Mouse (Mus musculus) MEL-GATA-1-ER (cell line): ENCODE measurements around the gene Rmi2.

Experiments used
- DNase-seq: peaks from one replicate; pipeline ENCODE4 v3.0.0-alpha.2; 2012; ENCODE audit warnings: low read depth; ENCODE audit errors: extremely low read depth

Gene Rmi2

GRCm38 (mm10) chr16:10865592-10865987, 30.7 kb downstream of the Rmi2 start:
- no peak for DNase-seq

DNA sequence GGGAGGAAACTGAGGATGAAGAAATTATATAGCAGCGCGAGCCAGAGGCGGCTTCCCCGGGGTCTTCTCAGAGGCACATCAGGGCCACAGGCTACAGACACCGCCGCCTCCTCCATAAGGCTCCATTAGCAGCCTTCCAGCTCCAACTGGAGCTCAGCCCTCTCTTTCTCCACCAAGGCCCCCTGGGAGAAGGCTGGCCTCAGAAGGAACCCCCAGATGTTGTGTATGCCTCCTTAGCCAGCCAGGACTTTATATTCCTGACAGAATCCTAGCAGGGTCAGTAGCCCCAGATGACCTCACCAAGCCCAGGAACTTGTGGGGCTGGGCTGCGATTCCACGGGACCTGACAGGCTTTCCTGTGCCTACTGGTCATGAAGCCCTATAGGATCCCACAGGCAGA, 32.0 kb downstream of the Rmi2 start:
- DNase-seq = no peak

- no peak for DNase-seq
Measured at GRCm38 (mm10) chr16:10867501-10867900, 32.6 kb downstream of the Rmi2 start.

- peak; percentile 14 for DNase-seq
Measured at GRCm38 (mm10) chr16:10867904-10868440, 33.1 kb downstream of the Rmi2 start.

DNA sequence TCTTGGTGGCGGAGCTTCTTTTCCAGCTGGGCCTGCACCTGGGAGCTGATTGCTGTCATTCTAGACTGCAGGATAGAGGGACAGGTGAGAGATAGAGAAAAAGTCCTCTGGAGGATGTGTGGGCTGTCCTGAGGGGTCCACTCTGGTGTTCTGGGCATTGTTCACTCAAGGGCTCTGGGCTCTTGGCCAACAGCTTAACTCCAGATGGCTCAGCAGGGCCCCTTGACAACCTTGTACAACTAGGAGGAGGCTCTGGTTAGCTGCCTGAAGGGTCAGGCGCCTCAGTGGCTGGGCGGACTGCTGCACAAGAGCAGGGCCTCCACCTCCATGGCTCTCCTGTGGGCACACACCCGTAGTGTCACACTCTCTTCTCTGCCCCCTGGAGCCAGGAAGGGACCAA, 36.1 kb downstream of the Rmi2 start:
- DNase-seq = no peak

DNA sequence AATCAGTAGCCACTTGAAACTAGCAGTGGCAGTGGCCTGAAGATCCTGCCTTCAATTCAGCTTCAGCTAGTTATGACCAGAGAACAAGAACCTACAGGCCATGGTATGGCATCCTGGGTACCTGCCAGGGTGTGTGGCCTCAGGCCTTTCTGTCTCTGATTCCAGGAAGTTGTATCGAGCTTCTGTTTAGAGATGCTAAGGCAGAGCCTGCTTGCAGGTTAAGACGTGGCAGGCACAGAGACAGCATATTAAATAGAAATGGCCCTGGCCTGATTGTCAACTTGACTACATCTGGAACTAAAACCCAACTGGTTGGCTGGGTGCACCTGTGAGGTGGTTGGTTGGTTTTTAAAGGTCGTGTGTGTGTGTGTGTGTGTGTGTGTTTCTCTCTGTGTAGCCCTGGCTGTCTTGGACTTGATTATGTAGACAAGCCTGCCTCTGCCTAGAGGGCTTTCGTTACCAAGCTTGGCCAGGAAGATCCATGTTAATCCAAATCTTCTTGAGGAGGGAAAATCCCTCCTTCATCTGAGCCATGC, 38.0 kb downstream of the Rmi2 start:
- DNase-seq = no peak

GRCm38 (mm10) chr16:10873654-10874053, 38.8 kb downstream of the Rmi2 start:
- peak; percentile 47 for DNase-seq

DNA sequence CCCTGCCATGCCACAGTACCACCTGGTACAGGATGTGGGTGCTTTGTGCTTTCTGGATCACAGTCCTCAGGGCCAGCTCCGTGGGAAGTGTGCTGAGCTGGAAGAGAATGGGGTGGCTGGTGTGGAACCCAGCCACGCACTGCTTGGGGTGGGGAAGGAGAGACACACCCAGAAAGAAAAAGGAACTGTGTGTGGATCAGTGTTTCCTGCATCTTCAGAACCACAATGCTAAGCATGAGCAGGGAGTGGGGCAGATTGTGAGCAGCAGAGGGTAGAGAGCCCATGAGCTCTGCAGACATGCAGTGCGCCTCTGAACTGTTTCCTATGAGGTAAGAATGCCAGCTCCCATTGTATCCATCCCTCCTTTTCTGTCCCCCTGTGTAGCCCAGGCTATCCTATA, 43.4 kb downstream of the Rmi2 start:
- no peak for DNase-seq

GRCm38 (mm10) chr16:10879467-10879866, 44.6 kb downstream of the Rmi2 start:
- peak; percentile 17 for DNase-seq

DNA sequence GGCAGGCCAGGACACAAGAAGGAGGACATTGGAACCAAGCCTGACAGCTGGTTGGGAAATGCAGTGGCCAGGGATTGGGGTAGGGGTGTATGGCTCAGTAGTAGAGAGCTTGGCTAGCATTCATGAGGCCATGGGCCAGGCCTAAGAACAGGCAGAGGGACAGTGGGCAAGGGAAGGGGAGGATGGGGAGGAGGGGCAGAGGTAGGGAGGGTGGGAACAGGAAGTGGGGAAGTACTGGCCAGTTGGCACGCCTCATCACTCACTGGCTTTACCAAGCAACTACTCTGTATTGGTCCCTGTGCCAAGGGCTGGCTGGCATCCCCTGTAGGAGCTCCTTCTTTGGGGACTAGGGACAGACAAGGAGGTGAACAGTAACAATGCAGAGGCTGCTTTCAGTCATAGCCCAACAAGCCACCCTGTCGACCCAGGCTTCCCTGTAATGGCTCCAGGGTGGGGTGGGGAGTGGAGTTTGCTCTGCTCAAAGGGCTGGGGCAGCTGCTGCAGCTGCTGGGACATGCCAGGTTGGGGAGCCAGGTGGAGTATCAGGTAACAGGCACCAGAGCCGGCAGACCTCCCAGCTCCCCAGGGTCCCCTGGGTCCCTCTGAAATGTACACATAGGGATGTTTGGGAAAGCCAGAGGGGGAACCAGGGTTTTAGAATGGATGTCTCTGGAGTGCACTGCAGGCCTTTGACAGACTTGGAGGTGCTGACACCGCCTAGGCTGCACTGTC, 46.5 kb downstream of the Rmi2 start:
- DNase-seq = no peak

DNA sequence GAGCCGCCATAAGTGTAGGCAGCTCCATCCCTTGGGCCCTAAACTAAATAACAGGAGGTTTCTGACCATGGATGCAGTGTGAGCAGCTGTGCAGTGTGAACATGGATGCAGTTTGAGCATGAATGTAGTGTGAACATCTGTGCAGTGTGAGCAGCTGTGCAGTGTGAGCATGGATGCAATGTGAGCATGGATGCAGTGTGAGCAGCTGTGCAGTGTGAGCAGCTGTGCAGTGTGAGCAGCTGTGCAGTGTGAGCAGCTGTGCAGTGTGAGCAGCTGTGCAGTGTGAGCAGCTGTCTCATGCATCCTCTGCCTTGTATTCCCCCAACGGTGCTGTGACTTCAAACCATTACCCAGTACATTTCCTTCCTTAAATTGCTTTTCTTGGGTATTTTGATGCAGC, 52.6 kb downstream of the Rmi2 start:
- DNase-seq = no peak

- no peak for DNase-seq
Measured at GRCm38 (mm10) chr16:10890363-10890762, 55.5 kb downstream of the Rmi2 start.

- no peak for DNase-seq
Measured at GRCm38 (mm10) chr16:10893161-10893560, 58.3 kb downstream of the Rmi2 start.

DNA sequence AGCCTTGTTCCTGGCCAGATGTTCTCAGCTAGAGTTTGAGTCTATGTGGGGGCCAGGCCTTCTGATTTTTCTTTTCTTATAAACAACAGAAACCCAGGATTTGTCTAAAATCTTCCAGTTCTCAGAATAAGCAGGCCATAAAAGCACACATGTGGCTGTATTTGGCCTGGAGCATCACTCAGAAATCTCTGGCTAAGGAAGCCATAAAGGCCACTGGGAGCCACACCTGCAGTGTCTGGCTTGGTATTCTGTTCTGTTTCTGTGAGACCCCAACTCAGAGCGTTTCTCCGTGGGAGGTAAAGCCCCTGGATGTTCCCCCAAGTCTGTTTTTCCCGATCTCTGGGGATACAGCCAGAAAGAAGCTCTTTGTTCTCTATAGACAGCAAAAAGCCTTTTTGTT, 61.0 kb downstream of the Rmi2 start:
- DNase-seq = no peak

DNA sequence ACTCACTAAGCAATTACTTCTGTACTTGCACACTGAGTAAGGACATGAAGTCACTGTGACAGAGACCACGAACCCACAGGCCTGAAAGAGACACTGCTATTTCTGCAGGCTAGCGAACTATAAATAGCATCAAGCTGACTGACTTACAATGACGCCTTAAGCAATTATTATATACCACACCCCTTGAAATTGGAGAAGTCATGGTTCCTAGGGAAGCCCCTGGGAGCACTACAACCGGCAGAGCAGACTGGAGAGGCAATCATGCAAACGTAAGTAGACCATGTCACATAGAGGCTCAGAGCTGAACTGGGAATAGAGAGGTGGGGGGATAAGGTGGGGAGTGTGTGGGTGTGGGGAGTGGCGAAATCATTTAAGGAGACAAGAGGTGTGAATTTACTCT, 62.5 kb downstream of the Rmi2 start:
- no peak for DNase-seq

DNA sequence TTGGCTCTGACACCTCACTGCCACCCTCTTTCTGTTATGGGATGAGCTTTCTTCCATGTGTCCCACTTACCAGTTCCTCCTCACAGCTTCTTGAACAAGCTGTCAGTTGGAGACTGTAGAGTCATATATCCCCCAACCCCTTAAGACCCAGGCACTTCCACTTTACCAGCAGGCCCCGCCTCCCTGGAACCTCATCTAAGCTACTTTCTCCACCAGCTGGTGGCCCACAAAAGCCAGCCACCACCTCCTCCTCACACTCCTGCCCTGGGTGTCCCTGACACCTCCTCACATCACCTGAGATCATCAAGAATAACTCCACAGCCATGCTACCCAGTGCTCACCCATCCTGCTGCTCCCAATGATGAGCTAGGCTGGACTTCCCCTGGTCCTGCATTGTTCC, 65.9 kb downstream of the Rmi2 start:
- no peak for DNase-seq

DNA sequence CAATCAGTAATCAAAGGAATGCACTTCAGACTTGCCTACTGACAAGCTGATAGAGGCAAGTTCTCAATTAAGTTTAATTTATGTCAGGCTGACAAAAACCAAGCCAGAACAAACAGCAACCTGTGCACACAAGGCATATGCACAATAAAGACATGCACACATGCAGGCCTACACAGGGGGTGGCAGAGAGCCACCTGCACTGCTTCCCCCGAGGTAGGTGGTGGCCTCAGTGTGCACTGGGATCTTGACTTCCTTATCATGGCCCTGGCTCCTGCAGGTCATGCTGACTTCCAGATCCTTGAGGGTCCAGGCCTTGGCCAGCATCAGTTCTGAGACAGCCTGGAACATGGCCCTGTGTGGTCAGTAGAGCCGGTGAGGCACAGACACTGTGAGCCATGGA, 67.1 kb downstream of the Rmi2 start:
- no peak for DNase-seq

- no peak for DNase-seq
Measured at GRCm38 (mm10) chr16:10902849-10903248, 68.0 kb downstream of the Rmi2 start.

- no peak for DNase-seq
Measured at GRCm38 (mm10) chr16:10905661-10906113, 70.8 kb downstream of the Rmi2 start.

- no peak for DNase-seq
Measured at GRCm38 (mm10) chr16:10910541-10910940, 75.7 kb downstream of the Rmi2 start.

DNA sequence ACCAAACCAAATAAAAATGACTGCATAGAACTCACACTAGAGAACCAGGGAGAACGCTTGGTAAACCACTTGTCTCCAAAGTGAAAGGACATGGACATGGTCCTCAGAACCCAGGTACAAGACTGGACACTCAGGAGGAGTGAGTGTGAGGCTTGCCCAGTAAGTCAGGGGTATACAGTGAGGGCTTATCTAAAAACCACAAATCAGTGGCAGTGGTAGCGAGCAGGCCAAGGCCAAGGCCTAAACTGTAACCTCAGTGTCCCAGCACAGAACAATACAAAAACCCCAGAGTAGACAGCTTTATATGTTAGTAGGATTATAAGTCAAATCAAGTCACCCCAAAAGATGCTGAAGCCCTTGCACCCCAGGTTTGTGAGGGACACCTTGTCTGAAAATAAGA, 76.2 kb downstream of the Rmi2 start:
- DNase-seq = no peak

GRCm38 (mm10) chr16:10915066-10915465, 80.2 kb downstream of the Rmi2 start:
- DNase-seq = no peak

GRCm38 (mm10) chr16:10916271-10916670, 81.4 kb downstream of the Rmi2 start:
- no peak for DNase-seq
